In the genomic region with DNA sequence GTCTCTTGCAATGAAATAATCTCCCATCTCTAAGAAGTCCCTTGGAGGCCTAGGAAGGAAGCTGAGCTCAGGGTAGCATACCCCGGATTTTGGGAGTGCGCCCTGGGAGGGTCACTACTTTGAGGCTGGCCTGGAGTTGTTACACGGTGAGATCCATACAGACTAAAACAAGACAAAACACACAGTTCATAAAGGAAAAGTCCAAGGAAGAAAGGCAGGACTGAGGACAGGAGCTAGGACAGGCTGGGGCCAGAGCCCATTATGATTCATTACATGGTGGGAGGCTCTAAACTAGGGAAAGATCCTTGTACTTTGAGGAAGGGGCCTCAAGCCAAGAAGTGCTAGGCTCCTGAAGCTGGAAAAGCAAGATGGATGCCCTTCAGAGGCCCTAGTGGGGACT, we compare ENCODE assay signal across 10 mouse cellular contexts. TPM values are rescaled to one million over a fixed set of nuclear protein-coding genes. Genes with fewer than 3 reads are reported as not detected.
A peak's percentile ranks its signal among the peaks of the same experiment; 100 is the strongest.
DNase-seq lines count a peak whose midpoint lies in the region; ATAC-seq and TF ChIP-seq lines count a peak whose summit lies in the region.
"Had no signal": no experiment of that assay in that cellular context is flagged by ENCODE, and none has a peak within 500 bp of the region (broad histone marks: within the 10 kb centered on the region; RNA-seq: fewer than 3 reads in every experiment).

No protein-coding gene starts in this region.

- no peak overlapping the region for H3K9ac ChIP-seq in heart, adult 2 months (ENCODE audit: low read depth, low read length)
- no peak overlapping the region for H3K9ac ChIP-seq in kidney, embryonic 14.5 days (ENCODE audit: low read depth, low read length)
- H3K9ac ChIP-seq: midbrain, embryonic 12.5 days; neural tube, embryonic 15.5 days had no signal

- no peak for TF ChIP-seq EP300 in heart, adult 2 months (IDR thresholded peaks at IDR 0.05; ENCODE audit: insufficient read depth, low read depth, low read length)

- H3K4me1 ChIP-seq in heart, adult 2 months (ENCODE audit: control insufficient read depth, insufficient read depth, low read length), result peaks cover 24% of the 10 kb centered on the region
- H3K4me1 ChIP-seq in kidney, embryonic 14.5 days (ENCODE audit: control insufficient read depth, insufficient read depth, low read length), result peaks cover 42% of the 10 kb centered on the region
- H3K4me1 ChIP-seq in embryonic facial prominence, embryonic 10.5 days, result peaks cover 57% of the 10 kb centered on the region
- H3K4me1 ChIP-seq in limb, embryonic 10.5 days, result peaks cover 36% of the 10 kb centered on the region

- TF ChIP-seq POLR2A in heart, adult 2 months (IDR thresholded peaks at IDR 0.05; ENCODE audit: insufficient read depth, low read depth, low read length), result no peak

- DNase-seq in heart, adult 2 months, result no peak
- DNase-seq in heart, adult 18-20 months, result no peak
- no peak for DNase-seq in kidney, postnatal 25 days
- DNase-seq in embryonic facial prominence, embryonic 10.5 days (ENCODE audit: low spot score), result peak; percentile 19
- no peak for DNase-seq in limb, embryonic 10.5 days (ENCODE audit: low spot score)
- no peak for DNase-seq in adrenal gland, adult 2 months
- DNase-seq in ovary, adult 18-20 months (ENCODE audit: low spot score), result no peak

- intact Hi-C loops in heart, adult 2 months (cut with DNase I), result loop anchor here (2.0 to 5.0 kb wide), 2 partner anchors 14 to 34 kb away; no protein-coding TSS in a partner anchor

- peak overlapping the region; percentile 88 for H3K27ac ChIP-seq in heart, adult 2 months
- H3K27ac ChIP-seq in kidney, embryonic 14.5 days (ENCODE audit: low read depth, low read length), result peak overlapping the region; percentile 60; the same call in 1 of the 2 replicates
- H3K27ac ChIP-seq in embryonic facial prominence, embryonic 10.5 days (replicated peaks), result peak overlapping the region; percentile 84
- peak overlapping the region; percentile 72 for H3K27ac ChIP-seq in limb, embryonic 10.5 days
- H3K27ac ChIP-seq: midbrain, embryonic 12.5 days had no signal

- no peaks in the 10 kb centered on the region for H3K79me2 ChIP-seq in heart, adult 2 months (replicated peaks; ENCODE audit: control insufficient read depth, insufficient read depth, low read length)

- no peak overlapping the region for H3K4me3 ChIP-seq in heart, adult 2 months
- H3K4me3 ChIP-seq in kidney, embryonic 14.5 days (ENCODE audit: low read length), result no peak overlapping the region
- no peak overlapping the region for H3K4me3 ChIP-seq in embryonic facial prominence, embryonic 10.5 days
- H3K4me3 ChIP-seq in limb, embryonic 10.5 days, result no peak overlapping the region
- H3K4me3 ChIP-seq: midbrain, embryonic 12.5 days; neural tube, embryonic 15.5 days had no signal

- TF ChIP-seq CTCF in heart, adult 2 months (IDR thresholded peaks at IDR 0.05), result no peak

- H3K36me3 ChIP-seq in heart, adult 2 months (ENCODE audit: control insufficient read depth, insufficient read depth, low read length), result no peaks in the 10 kb centered on the region
- H3K36me3 ChIP-seq in kidney, embryonic 14.5 days (ENCODE audit: control insufficient read depth, insufficient read depth, low read length), result no peaks in the 10 kb centered on the region
- H3K36me3 ChIP-seq in embryonic facial prominence, embryonic 10.5 days (replicated peaks), result peaks cover 15% of the 10 kb centered on the region
- H3K36me3 ChIP-seq in limb, embryonic 10.5 days, result peaks cover 12% of the 10 kb centered on the region
- H3K36me3 ChIP-seq: midbrain, embryonic 12.5 days; neural tube, embryonic 15.5 days had no signal

- H3K9me3 ChIP-seq in kidney, embryonic 14.5 days (ENCODE audit: control insufficient read depth, low read length), result no peaks in the 10 kb centered on the region
- H3K9me3 ChIP-seq in embryonic facial prominence, embryonic 10.5 days, result no peaks in the 10 kb centered on the region
- no peaks in the 10 kb centered on the region for H3K9me3 ChIP-seq in limb, embryonic 10.5 days (replicated peaks)
- H3K9me3 ChIP-seq: midbrain, embryonic 12.5 days; neural tube, embryonic 15.5 days had no signal

- 40% methylated on average over 3 of the region's 3 CpGs for WGBS in heart, adult 2 months
- 73% methylated on average over 3 of the region's 3 CpGs for WGBS in kidney, embryonic 14.5 days
- 69% methylated on average over 3 of the region's 3 CpGs for WGBS in embryonic facial prominence, embryonic 10.5 days
- WGBS in limb, embryonic 10.5 days, result 85% methylated on average over 3 of the region's 3 CpGs

- H3K4me2 ChIP-seq in kidney, embryonic 14.5 days (replicated peaks; ENCODE audit: low read depth, low read length), result no peak overlapping the region
- H3K4me2 ChIP-seq: midbrain, embryonic 12.5 days; neural tube, embryonic 15.5 days had no signal

- no peaks in the 10 kb centered on the region for H3K27me3 ChIP-seq in heart, adult 2 months (ENCODE audit: control insufficient read depth, insufficient read depth, low read length)
- no peaks in the 10 kb centered on the region for H3K27me3 ChIP-seq in kidney, embryonic 14.5 days (ENCODE audit: control insufficient read depth, insufficient read depth, low read length)
- H3K27me3 ChIP-seq in embryonic facial prominence, embryonic 10.5 days (replicated peaks; ENCODE audit: low read depth, poor library complexity, severe bottlenecking), result no peaks in the 10 kb centered on the region
- no peaks in the 10 kb centered on the region for H3K27me3 ChIP-seq in limb, embryonic 10.5 days (ENCODE audit: low read depth, poor library complexity, severe bottlenecking)
- H3K27me3 ChIP-seq: midbrain, embryonic 12.5 days; neural tube, embryonic 15.5 days had no signal

- no peak for ATAC-seq in kidney, embryonic 14.5 days (ENCODE audit: low FRiP score, low TSS enrichment)

RNA-seq across cellular contexts. Expression of a gene that starts 26.6 kb away (rescaled TPM):
- total RNA-seq in heart, adult 2 months (2021), result over 10,000 TPM; 11,796 to 13,259 TPM
- 3,546 and 6,285 TPM in 2 replicates for polyA plus RNA-seq in heart, adult 2 months (2012; rRNA removed)
- total RNA-seq in heart, adult 18-20 months (2021), result over 10,000 TPM; 12,284 to 12,648 TPM
- polyA plus RNA-seq in kidney, embryonic 14.5 days (2014; fragmentation: Nextera tagmentation; extraction: Ambion mirVana), result 30.3 and 53.2 TPM in 2 replicates
- polyA plus RNA-seq in embryonic facial prominence, embryonic 10.5 days (2016; fragmentation: Nextera tagmentation; extraction: Ambion mirVana), result 35.3 and 38.1 TPM in 2 replicates
- 39.0 and 42.9 TPM in 2 replicates for polyA plus RNA-seq in limb, embryonic 10.5 days (2016; fragmentation: Nextera tagmentation; extraction: Ambion mirVana)
- 100 to 1,000 TPM; 159 to 186 TPM for total RNA-seq in adrenal gland, adult 2 months (2021)
- 50.5 and 66.8 TPM in 2 replicates for polyA plus RNA-seq in adrenal gland, adult 2 months (2012; rRNA removed)

Comparison
In these comparisons a context has a peak if more than half of its experiments do, and no peak if none do; other contexts are left out.
1. RNA of a gene that starts 26.6 kb away (polyA plus RNA-seq): 3,546 to 6,285 TPM in heart, adult 2 months; 30.3 to 53.2 TPM in kidney, embryonic 14.5 days, 50.5 to 66.8 TPM in adrenal gland, adult 2 months, 39.0 to 42.9 TPM in limb, embryonic 10.5 days and 35.3 to 38.1 TPM in embryonic facial prominence, embryonic 10.5 days; every median in the first group is over 10 times any median in the second.
2. Peak in every context shown above with its lines, with median percentiles within 50 percentile points of each other: H3K27ac ChIP-seq.